Mouse (Mus musculus) heart, adult 2 months (tissue): Measurements from ENCODE around the gene B4galt1. TPM values are rescaled to one million over a fixed set of nuclear protein-coding genes. Genes with fewer than 3 reads are reported as not detected.

Experiments
- DNase-seq, 2 experiments: peaks; one replicate each; pipeline ENCODE4 v3.0.0; 2021
- H3K27ac ChIP-seq: fragments of 200-600 bp; 2 replicates; pipeline ENCODE4 v1.8.1; 2022
- H3K27me3 ChIP-seq: fragments of 200-500 bp; 2 replicates; pipeline ENCODE4 v1.6.1; 2012; ENCODE audit warnings: mild to moderate bottlenecking, low read length, inconsistent platforms, mixed read lengths; ENCODE audit not compliant: control insufficient read depth, insufficient read depth
- H3K36me3 ChIP-seq: fragments of 200-500 bp; 2 replicates; pipeline ENCODE4 v1.6.1; 2012; ENCODE audit warnings: low read length, inconsistent platforms; ENCODE audit not compliant: control insufficient read depth, insufficient read depth
- H3K4me1 ChIP-seq: fragments of 200-500 bp; 2 replicates; pipeline ENCODE4 v1.6.1; 2011; ENCODE audit warnings: low read length; ENCODE audit not compliant: control insufficient read depth, insufficient read depth
- H3K4me3 ChIP-seq: fragments of 200-600 bp; 2 replicates; pipeline ENCODE4 v1.8.1; 2022
- H3K79me2 ChIP-seq: fragments of 200-500 bp; replicated peaks from 2 replicates; pipeline ENCODE4 v1.6.1; 2012; ENCODE audit warnings: mild to moderate bottlenecking, inconsistent platforms, low read length, moderate library complexity, mixed read lengths; ENCODE audit not compliant: control insufficient read depth, insufficient read depth
- H3K9ac ChIP-seq: fragments of 200-500 bp; 2 replicates; pipeline ENCODE4 v1.6.1; 2012; ENCODE audit warnings: low read depth, mild to moderate bottlenecking, control low read depth, inconsistent platforms, low read length, mixed read lengths
- CTCF ChIP-seq: fragments of 200-600 bp; IDR thresholded peaks from 2 replicates; pipeline ENCODE4 v1.8.1; 2022; ENCODE audit warnings: antibody characterized with exemption, mild to moderate bottlenecking, moderate library complexity
- EP300 ChIP-seq: fragments of 200-500 bp; IDR thresholded peaks from 2 replicates; pipeline ENCODE4 v1.6.1; 2011; ENCODE audit warnings: low read depth, low read length, control low read depth; ENCODE audit not compliant: insufficient read depth
- POLR2A ChIP-seq: fragments of 200-500 bp; IDR thresholded peaks from 2 replicates; pipeline ENCODE4 v1.6.1; 2011; ENCODE audit warnings: mild to moderate bottlenecking, low read depth, low read length, control low read depth; ENCODE audit not compliant: insufficient read depth
- WGBS: fragments of 180-500 bp; shearing (Covaris S2); methylation state at CpG from one replicate; pipeline ENCODE4 v1.1.7; 2018; 5-methylcytosine and 5-hydroxymethylcytosine counted together
- intact Hi-C: fragments of 180-260 bp; cut with DNase I; formaldehyde crosslinking; loops from one replicate; pipeline ENCODE4 v1.15.1; 2025
- long read RNA-seq: library from polyadenylated mRNA; stranded (forward); transcript quantifications from one replicate; pipeline ENCODE4 v2.0.0, GENCODE M21; 2021
- polyA plus RNA-seq: library from polyadenylated mRNA; depleted of rRNA; stranded (reverse); fragments of >200 nt; gene quantifications from 2 replicates; pipeline ENCODE4 v1.2.3, GENCODE M21; 2012; rRNA removed
- total RNA-seq, 2 experiments: library from RNA; stranded (reverse); gene quantifications; 2 replicates each; pipeline ENCODE4 v1.2.3; 2021

B4galt1 gene
- total RNA-seq: 10 to 100 TPM; 68.7 to 69.7 TPM
- 42.6 and 57.4 TPM in 2 replicates for polyA plus RNA-seq
- long read RNA-seq, transcript B4galt1-201 (6 exons, 3,983 nt): major isoform, 47 of 62 reads
- long read RNA-seq, partial matches to known transcripts: 4 of 62 reads
- long read RNA-seq, other reads (novel, unspliced or antisense): 11 of 62 reads

GRCm38 (mm10) chr4:40853565-40854386 is at the start of gene B4galt1:
B4galt1 (minus strand) TSS chr4:40854005.
- intact Hi-C loops: loop anchor here (2.0 kb wide), 3 partner anchors 35 to 79 kb away; no protein-coding TSS in a partner anchor
- no peak for TF ChIP-seq CTCF
- TF ChIP-seq EP300: 0 out of 2 replicates have a peak, but pooled peaks have one; percentile 48
- peak; percentile 68 for TF ChIP-seq POLR2A
- H3K36me3 ChIP-seq: peaks cover 8% of the 10 kb centered on the region
- H3K4me1 ChIP-seq: peaks cover 13% of the 10 kb centered on the region
- peak within 1 kb of the TSS; percentile 93 for H3K27ac ChIP-seq
- H3K27me3 ChIP-seq: no peaks in the 10 kb centered on the region
- WGBS: under 1% methylated on average over 83 of the region's 83 CpGs
- H3K9ac ChIP-seq: peak within 1 kb of the TSS; percentile 99
- DNase-seq: peak; percentile 99
- H3K79me2 ChIP-seq: peaks cover 4% of the 10 kb centered on the region; the same call in 1 of the 2 replicates
- peak within 1 kb of the TSS; percentile 69 for H3K4me3 ChIP-seq

GRCm38 (mm10) chr4:40900612-40901011 is 46.8 kb upstream of the B4galt1 start:
- Histone ChIP-seq H3K9ac (no peak overlapping the region), H3K27me3 (no peaks in the 10 kb centered on the region), H3K4me3 (no peak overlapping the region), H3K79me2 (no peaks in the 10 kb centered on the region), H3K27ac (no peak overlapping the region), H3K36me3 (no peaks in the 10 kb centered on the region), H3K4me1 (no peaks in the 10 kb centered on the region)
- no peak for TF ChIP-seq EP300
- TF ChIP-seq POLR2A: no peak
- TF ChIP-seq CTCF: no peak
- no peak for DNase-seq
- intact Hi-C loops: no loop called here
- WGBS: 91% methylated on average over 4 of the region's 4 CpGs

GRCm38 (mm10) chr4:40900071-40900470 is 46.3 kb upstream of the B4galt1 start:
- no peak for DNase-seq
- Histone ChIP-seq H3K4me3 (no peak overlapping the region), H3K4me1 (no peaks in the 10 kb centered on the region), H3K27me3 (no peaks in the 10 kb centered on the region), H3K79me2 (no peaks in the 10 kb centered on the region), H3K36me3 (no peaks in the 10 kb centered on the region), H3K27ac (no peak overlapping the region), H3K9ac (no peak overlapping the region)
- intact Hi-C loops: no loop called here
- WGBS: 86% methylated on average over 3 of the region's 3 CpGs
- no peak for TF ChIP-seq EP300
- TF ChIP-seq POLR2A: no peak
- TF ChIP-seq CTCF: no peak

- intact Hi-C loops: no loop called here
- no peak for TF ChIP-seq EP300
- no peak for TF ChIP-seq POLR2A
- TF ChIP-seq CTCF: no peak
- Histone ChIP-seq H3K36me3 (no peaks in the 10 kb centered on the region), H3K27ac (no peak overlapping the region), H3K27me3 (no peaks in the 10 kb centered on the region), H3K79me2 (no peaks in the 10 kb centered on the region), H3K4me3 (no peak overlapping the region), H3K9ac (no peak overlapping the region), H3K4me1 (no peaks in the 10 kb centered on the region)
- WGBS: 54% methylated on average over 2 of the region's 2 CpGs
- no peak for DNase-seq
Observed at GRCm38 (mm10) chr4:40899264-40899663, 45.5 kb upstream of the B4galt1 start.

- TF ChIP-seq CTCF (no peak), EP300 (no peak), POLR2A (no peak)
- Histone ChIP-seq H3K9ac (no peak overlapping the region), H3K4me1 (no peaks in the 10 kb centered on the region), H3K27ac (no peak overlapping the region), H3K36me3 (no peaks in the 10 kb centered on the region), H3K4me3 (no peak overlapping the region), H3K79me2 (no peaks in the 10 kb centered on the region), H3K27me3 (no peaks in the 10 kb centered on the region)
- DNase-seq: no peak
- intact Hi-C loops: no loop called here
- WGBS: 89% methylated on average over 6 of the region's 6 CpGs
Observed at GRCm38 (mm10) chr4:40898476-40899044, 44.8 kb upstream of the B4galt1 start.

GRCm38 (mm10) chr4:40895646-40896045 is 41.8 kb upstream of the B4galt1 start:
- 97% methylated on average over 2 of the region's 2 CpGs for WGBS
- Histone ChIP-seq H3K36me3 (no peaks in the 10 kb centered on the region), H3K27me3 (no peaks in the 10 kb centered on the region), H3K4me3 (no peak overlapping the region), H3K27ac (no peak overlapping the region), H3K79me2 (no peaks in the 10 kb centered on the region), H3K4me1 (no peaks in the 10 kb centered on the region), H3K9ac (no peak overlapping the region)
- no peak for DNase-seq
- intact Hi-C loops: no loop called here
- peak; percentile 19; the same call in 1 of the 2 replicates for TF ChIP-seq CTCF
- no peak for TF ChIP-seq POLR2A
